Mouse (Mus musculus) T-helper 1 cell (primary cell): ENCODE measurements around the gene Il17rd.

ENCODE experiments used
- in situ Hi-C: fragments of 300-600 bp; cut with MboI, MseI; formaldehyde crosslinking; loops from one replicate; pipeline ENCODE4 v1.15.1; 2025; ENCODE audit warnings: high pct_unique_total_duplicates

The Il17rd gene

DNA sequence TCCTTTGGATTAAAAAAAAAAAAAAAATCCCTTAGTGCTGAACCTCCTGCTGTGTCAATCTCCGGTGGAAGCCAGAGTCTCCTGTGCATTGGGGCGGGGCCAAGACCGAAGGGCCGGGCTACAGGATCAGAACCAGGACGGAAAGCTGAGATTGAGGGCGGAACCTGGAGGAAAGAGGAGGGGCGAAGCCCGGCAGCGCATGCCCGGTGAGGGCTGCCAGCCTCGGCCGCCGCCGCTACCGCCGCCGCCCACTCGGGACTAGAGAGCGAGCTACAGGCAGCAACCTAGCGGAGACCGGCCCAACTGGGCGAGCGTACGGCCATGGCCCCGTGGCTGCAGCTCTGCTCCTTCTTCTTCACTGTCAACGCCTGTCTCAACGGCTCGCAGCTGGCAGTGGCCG, at the start of gene Il17rd:
Gene Il17rd (plus strand): TSS at position 159 of the 400 bp plus-strand sequence.
- in situ Hi-C loops = no loop called here

- in situ Hi-C loops = no loop called here
Measured at GRCm38 (mm10) chr14:26991622-26992021, 47.1 kb upstream of the Il17rd start.

GRCm38 (mm10) chr14:26993427-26993826, 45.3 kb upstream of the Il17rd start:
- in situ Hi-C loops = no loop called here

DNA sequence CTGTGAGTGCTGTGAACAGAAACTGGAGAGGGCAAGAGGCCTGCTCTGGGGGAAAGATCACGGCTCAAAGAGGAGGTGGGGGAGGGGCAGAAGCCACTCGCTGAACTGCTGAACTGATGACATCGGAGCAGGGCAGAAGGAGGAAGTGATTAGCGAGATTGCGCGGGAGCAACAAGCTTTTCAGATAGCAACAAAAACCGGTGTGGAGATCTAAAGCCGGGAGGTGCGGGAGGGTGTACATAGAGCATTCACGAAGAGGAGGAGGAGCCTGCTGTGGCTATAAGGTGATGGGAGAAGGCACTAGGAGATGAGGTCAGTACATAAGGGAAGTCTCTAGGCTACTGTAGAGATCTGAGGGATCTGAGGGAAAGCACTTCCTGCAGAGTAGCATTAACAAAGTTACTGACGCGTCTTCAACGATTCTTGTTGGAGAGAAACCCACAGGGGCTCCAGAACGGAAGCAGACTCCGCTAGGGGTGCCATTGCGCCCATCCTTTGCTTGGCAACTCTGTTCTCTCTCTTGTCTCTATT, 44.5 kb upstream of the Il17rd start, which contains the start of gene Hesx1:
Gene Hesx1 (plus strand): TSS at position 206 of the 531 bp plus-strand sequence.
- in situ Hi-C loops = no loop called here

GRCm38 (mm10) chr14:26996257-26996656, 42.5 kb upstream of the Il17rd start:
- in situ Hi-C loops = no loop called here

GRCm38 (mm10) chr14:27000386-27000785, 38.4 kb upstream of the Il17rd start:
- in situ Hi-C loops = no loop called here

DNA sequence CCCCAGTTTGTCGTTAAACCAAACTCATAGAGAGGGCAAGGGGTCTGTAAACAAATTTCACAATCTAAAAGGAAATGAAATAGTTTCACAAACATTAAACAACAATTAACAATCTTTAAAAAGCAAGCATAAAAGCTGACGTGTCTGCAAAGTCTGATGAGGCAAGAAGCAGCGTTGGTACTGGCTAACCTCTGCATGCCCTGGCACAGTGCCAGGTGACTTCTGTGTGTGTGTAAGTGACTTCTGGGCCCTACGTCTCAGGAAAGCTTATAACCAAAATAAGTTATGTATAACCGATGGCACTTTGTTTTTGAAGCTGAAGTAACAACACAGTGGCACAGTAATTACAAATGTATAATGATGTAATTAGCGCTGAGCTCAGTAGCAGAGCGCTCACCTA, 33.8 kb upstream of the Il17rd start:
- in situ Hi-C loops = no loop called here

DNA sequence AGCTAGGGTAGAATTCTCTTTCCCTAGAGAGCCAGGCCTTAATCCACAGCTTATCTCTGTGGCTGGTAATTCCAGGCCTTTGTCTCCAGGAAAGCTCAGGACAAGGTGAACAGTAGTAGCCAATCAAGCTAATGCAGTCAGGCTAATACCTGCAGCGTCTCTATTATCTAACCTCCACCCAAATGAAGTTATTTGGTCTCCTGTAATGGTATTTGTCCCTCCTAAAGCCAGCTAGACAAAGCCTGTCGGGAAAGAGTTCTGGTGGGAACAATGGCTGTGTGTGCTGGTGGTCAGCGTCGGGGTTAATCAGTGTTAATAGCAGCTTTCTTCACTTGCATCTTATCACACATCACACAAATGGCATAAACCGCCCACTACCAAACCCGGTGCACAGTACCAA, 32.8 kb upstream of the Il17rd start:
- in situ Hi-C loops = no loop called here

DNA sequence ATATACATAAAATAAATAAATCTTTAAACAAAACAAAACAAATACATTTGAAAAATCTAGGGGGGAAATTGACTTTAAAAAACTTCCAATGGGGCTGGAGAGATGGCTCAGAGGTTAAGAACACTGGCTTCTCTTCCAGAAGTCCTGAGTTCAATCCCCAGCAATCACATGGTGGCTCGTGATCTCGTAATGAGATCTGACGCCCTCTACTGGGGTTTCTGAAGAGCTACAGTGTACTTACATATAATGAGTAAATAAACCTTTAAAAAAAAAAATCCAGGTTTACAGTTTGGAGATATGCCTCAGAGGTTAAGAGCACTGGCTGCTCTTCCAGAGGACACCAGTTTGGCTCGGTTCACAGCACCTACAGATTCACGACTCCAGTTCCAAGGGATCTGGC, 27.2 kb upstream of the Il17rd start:
- in situ Hi-C loops = loop anchor here (10.0 kb wide), 1 partner anchor 327 kb away; no protein-coding TSS in a partner anchor

DNA sequence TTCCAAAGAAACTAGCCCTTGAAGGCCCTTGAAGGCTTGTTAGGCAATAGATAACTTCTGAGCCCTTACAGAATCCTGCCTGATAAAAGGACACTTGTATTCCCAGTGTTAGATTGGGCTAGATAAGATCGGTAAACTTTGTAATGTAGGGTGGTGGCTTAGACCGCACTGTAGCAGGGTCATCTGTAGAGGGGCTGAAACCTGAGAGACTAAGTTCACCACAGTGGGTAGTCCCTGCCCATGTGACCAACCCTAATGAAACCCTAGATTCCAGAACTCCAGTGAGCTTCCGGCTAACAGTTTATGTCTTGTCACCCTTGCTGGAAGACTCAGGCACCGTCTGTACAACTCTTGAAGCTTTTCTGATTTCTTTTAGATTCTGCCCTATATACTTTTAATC, 25.1 kb upstream of the Il17rd start:
- in situ Hi-C loops = loop anchor here (10.0 kb wide), 1 partner anchor 329 kb away; no protein-coding TSS in a partner anchor

GRCm38 (mm10) chr14:27017936-27018335, 20.8 kb upstream of the Il17rd start:
- in situ Hi-C loops = loop anchor here (10.0 kb wide), 1 partner anchor 333 kb away; no protein-coding TSS in a partner anchor

- in situ Hi-C loops = loop anchor here (10.0 kb wide), 1 partner anchor 335 kb away; no protein-coding TSS in a partner anchor
Measured at GRCm38 (mm10) chr14:27019850-27020249, 18.9 kb upstream of the Il17rd start.

GRCm38 (mm10) chr14:27022876-27023275, 15.9 kb upstream of the Il17rd start:
- in situ Hi-C loops = no loop called here

DNA sequence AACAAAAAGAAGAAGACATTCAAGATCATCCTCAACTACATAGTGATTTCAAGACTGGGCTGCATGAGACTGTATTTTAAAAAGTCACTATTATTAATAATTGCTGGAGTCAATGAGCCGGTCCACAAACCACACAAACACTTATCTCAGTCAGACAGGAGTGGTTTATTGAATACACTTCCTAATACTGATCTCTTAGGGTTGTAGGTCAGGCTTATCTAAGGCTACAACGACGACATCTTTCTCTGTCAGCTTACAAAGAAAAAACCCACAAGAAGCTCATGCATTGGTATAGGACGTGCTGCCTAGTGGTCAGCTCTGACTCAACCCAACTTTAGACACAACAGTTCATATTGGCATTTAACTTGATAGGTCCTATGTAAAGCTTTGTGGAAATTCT, 14.1 kb upstream of the Il17rd start:
- in situ Hi-C loops = no loop called here

DNA sequence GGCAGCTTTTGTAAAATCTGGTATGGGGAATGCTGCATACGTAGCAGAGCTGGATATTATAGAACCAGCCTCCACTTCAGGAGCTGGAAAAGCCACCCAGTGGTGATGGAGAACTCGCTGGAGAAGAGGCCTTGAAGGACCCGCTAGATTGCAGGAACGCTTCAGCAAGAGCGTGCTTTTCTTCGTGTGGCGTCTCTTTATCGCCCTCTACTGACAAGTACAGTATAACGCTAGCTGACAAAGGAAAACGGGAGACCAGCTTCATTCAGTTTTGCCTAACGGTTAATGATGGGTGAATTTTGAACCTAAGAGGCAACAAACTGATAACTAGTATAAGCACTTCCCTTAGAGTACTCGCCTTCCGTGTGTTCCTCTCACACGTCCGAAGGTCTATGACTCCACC, 9.0 kb upstream of the Il17rd start:
- in situ Hi-C loops = no loop called here

DNA sequence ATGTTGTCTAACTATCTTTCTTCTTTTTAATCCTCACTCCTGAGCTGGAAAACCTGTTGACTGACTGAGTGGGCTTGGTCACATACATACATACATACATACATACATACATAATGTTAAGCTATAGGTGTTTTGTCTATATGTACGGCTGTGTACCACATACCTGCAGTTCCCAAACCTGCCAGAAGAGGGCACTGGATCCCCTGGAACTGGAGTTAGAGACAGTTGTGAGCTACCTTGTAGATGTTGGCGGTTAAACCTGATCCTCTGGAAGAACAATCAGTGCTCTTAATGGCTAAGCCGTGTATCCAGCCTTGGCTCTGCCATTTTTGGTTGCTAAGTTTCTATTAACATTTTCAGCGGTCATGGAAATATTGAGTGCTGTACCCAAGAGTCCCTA, 7.6 kb upstream of the Il17rd start:
- in situ Hi-C loops = no loop called here

DNA sequence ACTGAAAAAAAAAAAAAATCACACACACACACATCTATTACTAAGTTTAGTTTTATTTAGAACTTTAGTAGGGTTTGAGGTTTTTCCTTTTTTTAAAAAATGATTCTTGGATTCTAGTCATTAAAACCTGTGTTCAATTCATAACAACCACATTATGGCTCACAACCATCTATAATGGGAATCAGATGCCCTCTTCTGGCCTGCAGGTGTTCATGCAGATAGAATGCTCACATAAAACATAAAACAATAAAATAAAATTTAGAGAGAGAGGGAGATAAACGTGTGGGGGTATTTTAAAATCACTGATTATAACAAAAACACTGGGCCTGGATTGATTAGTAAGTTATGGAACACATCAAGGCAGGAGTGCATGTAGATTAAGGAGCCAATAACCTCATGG, 1.2 kb upstream of the Il17rd start:
- in situ Hi-C loops = no loop called here

- in situ Hi-C loops = loop anchor here (5.0 kb wide), 1 partner anchor 48 kb away; no protein-coding TSS in a partner anchor
Measured at GRCm38 (mm10) chr14:27039281-27040248, 824 bp downstream of the Il17rd start.

- in situ Hi-C loops = loop anchor here (5.0 kb wide), 1 partner anchor 47 kb away; no protein-coding TSS in a partner anchor
Measured at GRCm38 (mm10) chr14:27040451-27040850, 1.7 kb downstream of the Il17rd start.

- in situ Hi-C loops = loop anchor here (5.0 kb wide), 1 partner anchor 45 kb away; no protein-coding TSS in a partner anchor
Measured at GRCm38 (mm10) chr14:27042280-27042983, 3.7 kb downstream of the Il17rd start.

DNA sequence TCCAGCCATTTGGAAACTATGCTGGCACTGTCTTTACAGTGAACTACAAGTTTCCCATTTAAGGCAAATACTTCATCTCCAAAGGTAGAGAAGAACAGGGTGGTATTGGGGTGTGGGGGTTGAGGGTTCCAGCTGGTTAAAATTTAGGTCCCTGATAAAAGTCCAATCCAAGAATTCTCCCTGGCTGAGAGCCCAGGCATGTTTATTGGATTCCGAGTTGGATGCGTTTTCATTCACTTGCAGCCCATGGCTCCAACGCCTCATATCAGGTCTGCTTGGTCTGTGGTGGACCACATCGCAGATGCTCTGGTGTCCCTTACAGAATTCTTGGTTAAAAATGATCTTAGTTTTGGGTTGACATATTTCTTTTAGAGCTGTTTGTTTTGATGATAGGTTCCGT, 4.7 kb downstream of the Il17rd start:
- in situ Hi-C loops = loop anchor here (5.0 kb wide), 1 partner anchor 44 kb away; no protein-coding TSS in a partner anchor
